Mouse (Mus musculus) kidney, adult 2 months (tissue): Measurements from ENCODE around the gene Pramef8. TPM values are rescaled to one million over a fixed set of nuclear protein-coding genes. Genes with fewer than 3 reads are reported as not detected.
A peak's percentile ranks its signal among the peaks of the same experiment; 100 is the strongest.

Experiments used
- DNase-seq: peaks from one replicate; pipeline ENCODE4 v3.0.0; 2021
- H3K27ac ChIP-seq: fragments of 200-500 bp; 2 replicates; pipeline ENCODE4 v1.5.1; 2012; ENCODE audit warnings: low read depth, low read length, control low read depth, inconsistent platforms; ENCODE audit not compliant: insufficient read depth
- H3K27me3 ChIP-seq: fragments of 200-500 bp; replicated peaks from 2 replicates; pipeline ENCODE4 v1.6.1; 2012; ENCODE audit warnings: mild to moderate bottlenecking, moderate library complexity, low read length, inconsistent platforms; ENCODE audit not compliant: control insufficient read depth, insufficient read depth
- H3K36me3 ChIP-seq: fragments of 200-500 bp; 2 replicates; pipeline ENCODE4 v1.6.1; 2012; ENCODE audit warnings: mild to moderate bottlenecking, moderate library complexity, low read length, inconsistent platforms; ENCODE audit not compliant: control insufficient read depth, insufficient read depth
- H3K4me1 ChIP-seq: fragments of 200-500 bp; 2 replicates; pipeline ENCODE4 v1.6.1; 2011; ENCODE audit warnings: low read length; ENCODE audit not compliant: control insufficient read depth, insufficient read depth
- H3K4me3 ChIP-seq: fragments of 200-500 bp; 2 replicates; pipeline ENCODE4 v1.5.1; 2011; ENCODE audit warnings: mild to moderate bottlenecking, low read depth, low read length, control low read depth; ENCODE audit not compliant: insufficient read depth
- CTCF ChIP-seq: fragments of 200-500 bp; conservative IDR thresholded peaks from 2 replicates; pipeline ENCODE4 v1.5.1; 2011; ENCODE audit warnings: low read depth, mild to moderate bottlenecking, control low read depth, low read length, moderate library complexity, mixed read lengths; ENCODE audit not compliant: insufficient read depth, insufficient read length
- POLR2A ChIP-seq: fragments of 200-500 bp; IDR thresholded peaks from one replicate; pipeline ENCODE4 v1.6.1; 2011; ENCODE audit warnings: low read depth, low read length, control low read depth
- WGBS: fragments of 180-500 bp; shearing (Covaris S2); methylation state at CpG from one replicate; pipeline ENCODE4 v1.1.7; 2018; 5-methylcytosine and 5-hydroxymethylcytosine counted together
- polyA plus RNA-seq: library from polyadenylated mRNA; depleted of rRNA; stranded (reverse); fragments of >200 nt; gene quantifications from 2 replicates; pipeline ENCODE4 v1.2.3, GENCODE M21; 2012; rRNA removed

The Pramef8 gene
- 5.1 and 5.7 TPM in 2 replicates for polyA plus RNA-seq

DNA sequence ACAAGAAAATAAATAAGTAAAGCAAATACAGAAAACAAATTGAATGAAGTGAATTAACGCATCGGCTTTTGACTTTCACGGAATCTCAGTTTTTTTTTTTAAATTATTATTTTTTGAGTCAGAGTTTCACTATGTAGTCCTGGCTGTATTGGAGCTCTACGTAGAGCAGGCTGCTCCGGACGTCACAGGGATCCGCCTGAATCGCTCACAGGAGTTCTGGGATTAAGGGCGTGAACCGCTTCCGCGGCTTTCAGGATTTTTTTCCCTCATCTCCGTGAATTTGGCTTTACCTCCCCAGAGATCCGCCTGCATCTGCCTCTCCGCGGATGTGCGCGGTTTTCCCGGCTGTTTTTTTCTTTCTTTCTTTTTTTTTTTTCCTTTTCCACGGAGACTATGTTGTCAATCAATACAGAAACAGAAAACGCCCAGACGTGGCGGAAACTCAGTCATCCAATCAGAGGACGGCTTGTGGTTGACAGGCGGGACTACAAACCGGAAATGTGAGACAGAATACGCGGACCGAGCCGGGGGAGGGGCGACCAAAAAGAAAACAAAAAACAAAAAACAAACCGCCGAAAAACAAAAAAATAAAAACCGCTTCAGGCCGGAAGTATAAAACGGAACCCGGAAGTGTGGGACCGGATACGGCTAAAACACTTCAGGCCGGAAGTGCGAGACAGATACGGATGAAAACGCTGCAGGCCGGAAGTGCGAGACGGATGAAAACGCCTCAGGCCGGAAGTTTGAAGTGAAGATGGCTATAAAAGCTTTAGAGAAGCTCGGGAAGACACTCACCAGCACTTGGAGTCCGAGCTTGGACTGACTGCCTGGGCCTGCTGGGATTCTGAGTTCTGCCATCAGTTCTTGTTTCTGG is at the start of gene Pramef8:
Gene Pramef8, plus strand, starts transcription at position 208 of the 874 bp plus-strand sequence.
- H3K4me1 ChIP-seq, result no peaks in the 10 kb centered on the region
- peak; percentile 97 for DNase-seq
- no peaks in the 10 kb centered on the region; the same call in 1 of the 2 replicates for H3K36me3 ChIP-seq
- no peaks in the 10 kb centered on the region for H3K27me3 ChIP-seq
- peak within 1 kb of the TSS; percentile 84 for H3K27ac ChIP-seq
- WGBS, result under 1% methylated on average over 50 of the region's 50 CpGs
- peak within 1 kb of the TSS; percentile 83 for H3K4me3 ChIP-seq
- TF ChIP-seq CTCF (no peak), POLR2A (no peak)

DNA sequence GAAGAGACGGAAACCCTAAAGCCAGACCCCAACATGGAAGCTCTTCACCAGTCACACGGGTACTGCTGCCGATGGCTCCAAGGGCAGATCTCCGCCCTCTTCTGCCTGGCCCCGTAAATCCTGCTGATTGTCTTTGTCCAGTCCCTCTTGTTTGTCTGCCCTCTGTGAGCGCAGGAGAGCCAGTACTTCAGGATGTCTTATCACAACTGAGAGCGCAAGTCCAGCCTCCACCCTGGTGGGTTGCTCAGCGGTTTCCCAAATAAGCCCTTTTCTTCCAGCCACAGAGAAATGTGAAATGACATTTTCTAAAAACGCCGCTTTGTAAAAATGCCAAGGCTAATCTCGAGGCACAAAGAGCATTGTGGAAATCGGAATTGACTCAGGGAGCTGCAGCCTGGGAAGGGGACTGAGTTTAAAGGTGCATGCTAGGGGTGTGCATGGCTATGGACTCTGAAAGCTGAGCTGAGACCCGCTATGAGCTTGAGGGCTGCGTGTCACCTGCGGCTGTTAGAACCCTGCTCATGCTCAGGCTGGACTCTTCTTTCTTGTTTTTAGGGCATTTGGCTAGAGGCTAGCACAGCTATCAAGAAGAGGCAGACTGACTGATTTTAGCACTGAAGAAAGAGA is 45.7 kb upstream of the Pramef8 start:
- DNase-seq, result no peak
- Histone ChIP-seq H3K4me1 (no peaks in the 10 kb centered on the region), H3K27me3 (no peaks in the 10 kb centered on the region), H3K4me3 (no peak overlapping the region), H3K36me3 (no peaks in the 10 kb centered on the region), H3K27ac (no peak overlapping the region)
- no peak for TF ChIP-seq CTCF
- no peak for TF ChIP-seq POLR2A
- WGBS, result 54% methylated on average over 15 of the region's 15 CpGs

DNA sequence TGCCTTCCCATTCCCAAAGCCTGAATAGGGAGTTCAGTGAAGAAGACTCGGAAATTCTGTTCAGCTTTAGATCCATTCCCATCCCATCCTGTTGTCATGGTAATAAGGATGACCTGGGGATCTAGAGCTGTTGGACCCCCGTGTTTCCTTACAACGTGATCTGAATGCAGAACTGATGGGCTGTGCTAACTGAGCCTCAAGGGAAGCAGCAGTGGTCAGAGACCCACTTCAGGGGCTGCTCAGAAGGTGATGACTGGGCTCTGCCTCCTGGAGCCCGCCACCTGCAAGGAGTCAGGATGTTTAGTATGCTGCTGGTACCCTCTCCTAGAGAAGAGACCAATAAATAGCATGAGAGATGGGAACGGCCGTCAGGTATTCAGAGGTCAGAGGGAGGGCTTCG is 32.7 kb upstream of the Pramef8 start:
- no peak for TF ChIP-seq POLR2A
- no peak for TF ChIP-seq CTCF
- no peak for DNase-seq
- WGBS, result 31% methylated on average over 7 of the region's 7 CpGs
- H3K4me3 ChIP-seq, result no peak overlapping the region
- H3K27me3 ChIP-seq, result no peaks in the 10 kb centered on the region; the same call in 1 of the 2 replicates
- no peaks in the 10 kb centered on the region for H3K4me1 ChIP-seq
- H3K36me3 ChIP-seq, result no peaks in the 10 kb centered on the region
- no peak overlapping the region for H3K27ac ChIP-seq

DNA sequence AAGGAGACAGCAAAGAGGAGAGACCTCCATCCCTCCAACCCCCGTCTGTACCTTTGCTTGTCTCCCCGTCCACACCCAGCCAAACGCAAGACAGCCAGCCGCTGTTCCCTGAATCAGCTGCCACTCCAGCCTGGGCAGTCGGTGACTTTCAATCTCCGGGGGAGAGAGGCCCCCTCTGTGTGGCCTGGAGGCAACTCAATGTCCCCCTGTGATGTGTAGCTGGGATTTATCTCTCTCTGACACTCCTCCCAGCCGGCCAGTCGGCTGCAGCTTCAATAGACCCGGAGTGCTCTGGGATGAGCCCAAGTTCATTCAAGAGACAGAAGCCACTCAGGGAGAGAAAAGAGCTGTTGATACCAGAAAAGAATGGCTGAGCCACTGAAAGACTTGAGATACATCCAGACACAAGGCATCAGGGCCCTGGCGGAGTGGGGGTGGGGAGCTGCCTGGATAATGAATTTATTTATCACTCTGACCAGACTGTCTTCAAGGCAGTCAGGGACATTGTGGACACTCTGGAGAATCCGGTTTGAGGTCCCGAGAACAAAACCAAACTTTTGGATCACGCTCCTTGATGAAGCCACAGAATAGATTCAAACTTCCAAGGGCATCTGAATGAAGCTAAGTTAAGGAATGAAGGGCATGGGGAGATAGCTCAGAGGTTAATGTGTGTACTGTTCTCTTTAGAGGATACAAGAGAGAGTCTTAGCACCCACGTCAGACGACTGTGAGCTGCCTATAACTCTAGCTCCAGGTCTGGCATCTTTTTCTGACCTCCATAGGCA is 32.1 kb upstream of the Pramef8 start:
- Histone ChIP-seq H3K36me3 (no peaks in the 10 kb centered on the region), H3K4me1 (no peaks in the 10 kb centered on the region), H3K27ac (no peak overlapping the region), H3K27me3 (no peaks in the 10 kb centered on the region; the same call in 1 of the 2 replicates), H3K4me3 (no peak overlapping the region)
- TF ChIP-seq CTCF, result no peak
- 27% methylated on average over 15 of the region's 15 CpGs for WGBS
- no peak for DNase-seq

DNA sequence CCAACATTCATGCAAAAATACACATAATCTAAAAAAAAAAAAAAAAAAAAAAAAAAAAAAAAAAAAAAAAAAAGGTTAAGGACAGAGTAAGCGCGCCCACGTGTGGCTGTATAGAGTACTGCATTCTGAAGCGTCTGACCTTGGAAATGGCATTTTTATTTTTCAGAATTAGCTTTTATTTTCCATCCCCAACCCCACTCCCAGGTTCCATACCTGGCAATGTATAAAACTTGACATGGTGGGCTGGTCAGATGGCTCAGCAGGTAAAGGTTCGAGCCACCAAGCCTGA is 31.6 kb upstream of the Pramef8 start:
- DNase-seq, result peak; percentile 16
- WGBS, result 2% methylated on average over 5 of the region's 5 CpGs
- peak; percentile 41 for TF ChIP-seq CTCF
- TF ChIP-seq POLR2A, result no peak
- H3K4me1 ChIP-seq, result no peaks in the 10 kb centered on the region
- no peaks in the 10 kb centered on the region for H3K36me3 ChIP-seq
- H3K27ac ChIP-seq, result no peak overlapping the region
- no peaks in the 10 kb centered on the region; the same call in 1 of the 2 replicates for H3K27me3 ChIP-seq
- H3K4me3 ChIP-seq, result no peak overlapping the region

DNA sequence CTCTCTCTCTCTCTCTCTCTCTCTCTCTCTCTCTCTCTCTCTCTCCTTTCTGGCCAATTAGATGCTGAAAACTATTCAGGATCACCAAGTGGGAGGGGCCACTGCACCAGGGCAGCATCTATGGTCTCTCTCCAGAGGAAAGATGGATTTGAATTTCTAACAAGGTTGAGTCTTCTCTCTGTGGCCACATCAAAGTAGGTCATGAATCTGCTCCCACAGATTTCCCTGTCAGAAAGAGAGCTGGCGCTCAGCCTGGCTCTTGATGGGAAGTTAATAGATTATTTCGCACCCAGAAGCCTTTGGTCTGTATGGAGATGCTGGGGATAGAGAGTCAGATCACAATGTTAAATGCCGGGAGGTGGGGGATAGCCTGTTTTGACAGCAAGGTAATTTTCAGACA is 30.1 kb upstream of the Pramef8 start:
- Histone ChIP-seq H3K27me3 (no peaks in the 10 kb centered on the region; the same call in 1 of the 2 replicates), H3K27ac (no peak overlapping the region), H3K4me3 (no peak overlapping the region), H3K36me3 (no peaks in the 10 kb centered on the region), H3K4me1 (no peaks in the 10 kb centered on the region)
- 67% methylated on average over 3 of the region's 3 CpGs for WGBS
- TF ChIP-seq CTCF, result no peak
- DNase-seq, result no peak

DNA sequence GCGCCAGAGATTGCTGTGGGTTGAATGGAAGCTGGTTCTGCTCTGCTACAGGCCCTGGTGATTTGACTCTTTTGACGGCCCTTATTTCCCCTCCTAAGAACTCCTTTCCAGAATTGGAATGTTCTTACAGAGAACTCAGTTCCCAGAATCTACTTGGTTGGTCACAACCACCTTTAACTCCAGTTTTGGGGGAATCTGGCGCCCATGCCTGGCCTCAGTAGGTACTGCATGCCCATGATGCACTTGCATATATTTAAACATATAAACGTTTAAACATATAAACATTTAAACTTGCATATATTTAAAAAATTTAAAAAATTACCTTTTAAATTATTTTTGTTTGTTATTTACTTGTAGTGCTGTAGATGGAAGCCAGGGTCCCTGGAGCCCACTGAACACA is 28.6 kb upstream of the Pramef8 start:
- Histone ChIP-seq H3K4me1 (no peaks in the 10 kb centered on the region), H3K27ac (no peak overlapping the region), H3K36me3 (no peaks in the 10 kb centered on the region), H3K4me3 (no peak overlapping the region), H3K27me3 (no peaks in the 10 kb centered on the region; the same call in 1 of the 2 replicates)
- DNase-seq, result no peak
- 46% methylated on average over 4 of the region's 4 CpGs for WGBS
- TF ChIP-seq POLR2A, result no peak
- TF ChIP-seq CTCF, result no peak; the same call in 1 of the 2 replicates
